Mouse (Mus musculus): ENCODE data around the gene Slc7a14. TPM values are rescaled to one million over a fixed set of nuclear protein-coding genes. Genes with fewer than 3 reads are reported as not detected.

Slc7a14 gene
- polyA plus RNA-seq, 1 experiment, result 0.05 TPM

GRCm38 (mm10) chr3:31266941-31267340 lies 43.2 kb downstream of the Slc7a14 start:
- no peak for TF ChIP-seq CTCF (IDR thresholded peaks at IDR 0.05; ENCODE audit: insufficient read depth, low read length)
- TF ChIP-seq POLR2A (IDR thresholded peaks at IDR 0.05; ENCODE audit: borderline replicate concordance, extremely low read depth, low read depth, low read length), result no peak
- Histone ChIP-seq H3K4me3 (replicated peaks; ENCODE audit: extremely low read depth, low read depth, low read length) (no peak overlapping the region), H3K4me1 (ENCODE audit: control insufficient read depth, insufficient read depth, low read length) (no peaks in the 10 kb centered on the region)
- 73% methylated on average over 7 of the region's 7 CpGs for WGBS
- DNase-seq, result no peak

GRCm38 (mm10) chr3:31263535-31263934 lies 46.6 kb downstream of the Slc7a14 start:
- WGBS, result 74% methylated on average over 3 of the region's 3 CpGs
- Histone ChIP-seq H3K4me1 (ENCODE audit: control insufficient read depth, insufficient read depth, low read length) (no peaks in the 10 kb centered on the region; the same call in 1 of the 2 replicates), H3K4me3 (replicated peaks; ENCODE audit: extremely low read depth, low read depth, low read length) (no peak overlapping the region)
- TF ChIP-seq POLR2A (IDR thresholded peaks at IDR 0.05; ENCODE audit: borderline replicate concordance, extremely low read depth, low read depth, low read length), result no peak
- no peak for TF ChIP-seq CTCF (IDR thresholded peaks at IDR 0.05; ENCODE audit: insufficient read depth, low read length)
- DNase-seq, result no peak

- WGBS, result 59% methylated on average over 7 of the region's 7 CpGs
- DNase-seq, result no peak
- TF ChIP-seq CTCF (IDR thresholded peaks at IDR 0.05; ENCODE audit: insufficient read depth, low read length), result no peak
- no peak for TF ChIP-seq POLR2A (IDR thresholded peaks at IDR 0.05; ENCODE audit: borderline replicate concordance, extremely low read depth, low read depth, low read length)
- H3K4me1 ChIP-seq (ENCODE audit: control insufficient read depth, insufficient read depth, low read length), result no peaks in the 10 kb centered on the region; the same call in 1 of the 2 replicates
- no peak overlapping the region for H3K4me3 ChIP-seq (replicated peaks; ENCODE audit: extremely low read depth, low read depth, low read length)
Observed at GRCm38 (mm10) chr3:31261418-31262014, 48.7 kb downstream of the Slc7a14 start.

GRCm38 (mm10) chr3:31260964-31261346 lies 49.2 kb downstream of the Slc7a14 start:
- H3K4me3 ChIP-seq (replicated peaks; ENCODE audit: extremely low read depth, low read depth, low read length), result no peak overlapping the region
- DNase-seq, result no peak
- TF ChIP-seq CTCF (IDR thresholded peaks at IDR 0.05; ENCODE audit: insufficient read depth, low read length), result no peak
- no peak for TF ChIP-seq POLR2A (IDR thresholded peaks at IDR 0.05; ENCODE audit: borderline replicate concordance, extremely low read depth, low read depth, low read length)
- 53% methylated on average over 3 of the region's 3 CpGs for WGBS
- no peaks in the 10 kb centered on the region; the same call in 1 of the 2 replicates for H3K4me1 ChIP-seq (ENCODE audit: control insufficient read depth, insufficient read depth, low read length)

GRCm38 (mm10) chr3:31260329-31260963 lies 49.7 kb downstream of the Slc7a14 start:
- Histone ChIP-seq H3K4me1 (ENCODE audit: control insufficient read depth, insufficient read depth, low read length) (no peaks in the 10 kb centered on the region; the same call in 1 of the 2 replicates), H3K4me3 (replicated peaks; ENCODE audit: extremely low read depth, low read depth, low read length) (no peak overlapping the region)
- WGBS, result 36% methylated on average over 7 of the region's 7 CpGs
- peak; percentile 10 for DNase-seq
- TF ChIP-seq CTCF (IDR thresholded peaks at IDR 0.05; ENCODE audit: insufficient read depth, low read length), result no peak
- no peak for TF ChIP-seq POLR2A (IDR thresholded peaks at IDR 0.05; ENCODE audit: borderline replicate concordance, extremely low read depth, low read depth, low read length)

GRCm38 (mm10) chr3:31259553-31260255 lies 50.5 kb downstream of the Slc7a14 start:
- H3K4me3 ChIP-seq (replicated peaks; ENCODE audit: extremely low read depth, low read depth, low read length), result no peak overlapping the region
- WGBS, result 24% methylated on average over 7 of the region's 7 CpGs
- TF ChIP-seq POLR2A (IDR thresholded peaks at IDR 0.05; ENCODE audit: borderline replicate concordance, extremely low read depth, low read depth, low read length) (no peak), CTCF (IDR thresholded peaks at IDR 0.05; ENCODE audit: insufficient read depth, low read length) (no peak)
- no peaks in the 10 kb centered on the region; the same call in 1 of the 2 replicates for H3K4me1 ChIP-seq (ENCODE audit: control insufficient read depth, insufficient read depth, low read length)
- no peak for DNase-seq

- Histone ChIP-seq H3K4me3 (replicated peaks; ENCODE audit: extremely low read depth, low read depth, low read length) (no peak overlapping the region), H3K4me1 (ENCODE audit: control insufficient read depth, insufficient read depth, low read length) (no peaks in the 10 kb centered on the region)
- TF ChIP-seq POLR2A (IDR thresholded peaks at IDR 0.05; ENCODE audit: borderline replicate concordance, extremely low read depth, low read depth, low read length) (no peak), CTCF (IDR thresholded peaks at IDR 0.05; ENCODE audit: insufficient read depth, low read length) (no peak)
- DNase-seq, result no peak
- WGBS, result 69% methylated on average over 7 of the region's 7 CpGs
Observed at GRCm38 (mm10) chr3:31254427-31254826, 55.8 kb downstream of the Slc7a14 start.

GRCm38 (mm10) chr3:31253862-31254261 lies 56.3 kb downstream of the Slc7a14 start:
- no peak for DNase-seq
- WGBS, result 75% methylated on average over 9 of the region's 9 CpGs
- TF ChIP-seq POLR2A (IDR thresholded peaks at IDR 0.05; ENCODE audit: borderline replicate concordance, extremely low read depth, low read depth, low read length) (no peak), CTCF (IDR thresholded peaks at IDR 0.05; ENCODE audit: insufficient read depth, low read length) (no peak)
- no peak overlapping the region for H3K4me3 ChIP-seq (replicated peaks; ENCODE audit: extremely low read depth, low read depth, low read length)
- no peaks in the 10 kb centered on the region for H3K4me1 ChIP-seq (ENCODE audit: control insufficient read depth, insufficient read depth, low read length)

GRCm38 (mm10) chr3:31252566-31252965 lies 57.6 kb downstream of the Slc7a14 start:
- WGBS, result 57% methylated on average over 3 of the region's 3 CpGs
- TF ChIP-seq CTCF (IDR thresholded peaks at IDR 0.05; ENCODE audit: insufficient read depth, low read length) (no peak), POLR2A (IDR thresholded peaks at IDR 0.05; ENCODE audit: borderline replicate concordance, extremely low read depth, low read depth, low read length) (no peak)
- H3K4me3 ChIP-seq (replicated peaks; ENCODE audit: extremely low read depth, low read depth, low read length), result no peak overlapping the region
- H3K4me1 ChIP-seq (ENCODE audit: control insufficient read depth, insufficient read depth, low read length), result no peaks in the 10 kb centered on the region
- no peak for DNase-seq
